Mouse (Mus musculus) embryonic facial prominence, embryonic 14.5 days (tissue): ENCODE measurements around the gene Prss32. TPM values are rescaled to one million over a fixed set of nuclear protein-coding genes. Genes with fewer than 3 reads are reported as not detected.

Experiments
- ATAC-seq: fragments of 200-750 bp; cut with Nextera tagmentation; 2 replicates; pipeline ENCODE4 v1.8.0; 2017; ENCODE audit warnings: low read depth, moderate number of reproducible peaks, moderate TSS enrichment
- DNase-seq: peaks from one replicate; pipeline ENCODE4 v3.0.0-alpha.2; 2015; ENCODE audit warnings: low spot score
- H3K27ac ChIP-seq: fragments of 300-500 bp; sonication (generic); replicated peaks from 2 replicates; pipeline ENCODE4 v1.5.1; 2014; ENCODE audit warnings: low read depth, mild to moderate bottlenecking, low read length, moderate library complexity
- H3K27me3 ChIP-seq: fragments of 300-500 bp; sonication (generic); replicated peaks from 2 replicates; pipeline ENCODE4 v1.6.1; 2014; ENCODE audit warnings: low read length; ENCODE audit not compliant: control insufficient read depth, insufficient read depth
- H3K36me3 ChIP-seq: fragments of 300-500 bp; sonication (generic); 2 replicates; pipeline ENCODE4 v1.6.1; 2014; ENCODE audit warnings: low read length, mixed read lengths; ENCODE audit not compliant: control insufficient read depth, insufficient read depth
- H3K4me1 ChIP-seq: fragments of 300-500 bp; sonication (generic); 2 replicates; pipeline ENCODE4 v1.6.1; 2014; ENCODE audit warnings: antibody characterized with exemption, low read length; ENCODE audit not compliant: control insufficient read depth, insufficient read depth
- H3K4me2 ChIP-seq: fragments of 300-500 bp; sonication (generic); 2 replicates; pipeline ENCODE4 v1.6.1; 2014; ENCODE audit warnings: low read depth, mild to moderate bottlenecking, low read length, moderate library complexity, mixed read lengths
- H3K4me3 ChIP-seq: fragments of 300-500 bp; sonication (generic); 2 replicates; pipeline ENCODE4 v1.5.1; 2014; ENCODE audit warnings: low read depth, mild to moderate bottlenecking, low read length
- H3K9ac ChIP-seq: fragments of 300-500 bp; sonication (generic); 2 replicates; pipeline ENCODE4 v1.6.1; 2014; ENCODE audit warnings: low read depth, mild to moderate bottlenecking, low read length, moderate library complexity, mixed read lengths
- H3K9me3 ChIP-seq: fragments of 300-500 bp; sonication (generic); 2 replicates; pipeline ENCODE4 v1.6.1; 2016; ENCODE audit warnings: low read length; ENCODE audit not compliant: control insufficient read depth
- WGBS: fragments of 180-500 bp; shearing (Covaris S2); extraction: QIAGEN DNeasy Blood & Tissue Kit; methylation state at CpG from one replicate; pipeline ENCODE4 v1.1.7; 2014; 5-methylcytosine and 5-hydroxymethylcytosine counted together
- polyA plus RNA-seq: library from polyadenylated mRNA; unstranded; fragments of >200 nt; fragmentation: Nextera tagmentation; extraction: Ambion mirVana; gene quantifications from 2 replicates; pipeline ENCODE4 v1.2.1, GENCODE M21; 2014

Prss32 gene
- polyA plus RNA-seq, result 0.25 TPM in 1 of 2 replicates, not detected in the other

GRCm38 (mm10) chr17:23843812-23844273 lies at the start of gene Prss32, which contains the start of gene Prss41:
TSS of gene Prss32 (plus strand) at chr17:23843855.
TSS of gene Prss41 (minus strand) at chr17:23844172.
- 0 out of 2 replicates have a peak within 1 kb of the TSS, but pooled peaks have one; percentile 25 for H3K9ac ChIP-seq
- H3K9me3 ChIP-seq, result no peaks in the 10 kb centered on the region
- H3K4me1 ChIP-seq, result no peaks in the 10 kb centered on the region
- 0 out of 2 replicates have a peak, but pooled peaks have one; percentile 48 for ATAC-seq
- 0 out of 2 replicates have a peak within 1 kb of the TSS, but pooled peaks have one; percentile 2 for H3K4me3 ChIP-seq
- 10% methylated on average over 15 of the region's 19 CpGs for WGBS
- H3K27me3 ChIP-seq, result no peaks in the 10 kb centered on the region
- no peak within 1 kb of the TSS for H3K27ac ChIP-seq
- peak within 1 kb of the TSS; percentile 43 for H3K4me2 ChIP-seq
- no peaks in the 10 kb centered on the region for H3K36me3 ChIP-seq
- peak; percentile 50 for DNase-seq

- ATAC-seq, result no peak
- WGBS, result 97% methylated on average over 8 of the region's 8 CpGs
Measured at GRCm38 (mm10) chr17:23795323-23795722, 48.3 kb upstream of the Prss32 start.

GRCm38 (mm10) chr17:23797316-23797715 lies 46.3 kb upstream of the Prss32 start:
- H3K4me1 ChIP-seq, result no peaks in the 10 kb centered on the region
- DNase-seq (no peak), ATAC-seq (no peak)
- H3K9ac ChIP-seq, result no peak overlapping the region
- H3K27ac ChIP-seq, result no peak overlapping the region
- 38% methylated on average over 7 of the region's 7 CpGs for WGBS
- no peaks in the 10 kb centered on the region for H3K36me3 ChIP-seq
- no peak overlapping the region for H3K4me2 ChIP-seq
- no peaks in the 10 kb centered on the region for H3K27me3 ChIP-seq
- 0 out of 2 replicates have a peak, but pooled peaks cover 4% of the 10 kb centered on the region for H3K9me3 ChIP-seq
- H3K4me3 ChIP-seq, result no peak overlapping the region

More at GRCm38 (mm10) chr17:23795323-23795722, 48.3 kb upstream of the Prss32 start:
- Histone ChIP-seq H3K4me1 (0 out of 2 replicates have a peak, but pooled peaks cover 5% of the 10 kb centered on the region), H3K4me3 (no peak overlapping the region), H3K9me3 (0 out of 2 replicates have a peak, but pooled peaks cover 3% of the 10 kb centered on the region), H3K4me2 (no peak overlapping the region), H3K36me3 (no peaks in the 10 kb centered on the region), H3K9ac (no peak overlapping the region), H3K27me3 (no peaks in the 10 kb centered on the region), H3K27ac (no peak overlapping the region)
- DNase-seq, result no peak

- H3K9me3 ChIP-seq, result 0 out of 2 replicates have a peak, but pooled peaks cover 4% of the 10 kb centered on the region
- H3K27me3 ChIP-seq, result no peaks in the 10 kb centered on the region
- H3K4me2 ChIP-seq, result no peak overlapping the region
- H3K4me1 ChIP-seq, result peaks cover 17% of the 10 kb centered on the region
- ATAC-seq (no peak), DNase-seq (no peak)
- no peak overlapping the region for H3K27ac ChIP-seq
- no peak overlapping the region for H3K9ac ChIP-seq
- H3K36me3 ChIP-seq, result no peaks in the 10 kb centered on the region
- H3K4me3 ChIP-seq, result no peak overlapping the region
- WGBS, result 86% methylated on average over 10 of the region's 10 CpGs
Measured at GRCm38 (mm10) chr17:23801627-23802026, 42.0 kb upstream of the Prss32 start.

GRCm38 (mm10) chr17:23802746-23803365 lies 40.8 kb upstream of the Prss32 start:
- ATAC-seq (peak; percentile 99), DNase-seq (peak; percentile 100)
- peak overlapping the region; percentile 99 for H3K27ac ChIP-seq
- no peaks in the 10 kb centered on the region for H3K27me3 ChIP-seq
- under 1% methylated on average over 54 of the region's 60 CpGs for WGBS
- peak overlapping the region; percentile 68 for H3K4me2 ChIP-seq
- H3K9me3 ChIP-seq, result 0 out of 2 replicates have a peak, but pooled peaks cover 4% of the 10 kb centered on the region
- peak overlapping the region; percentile 99 for H3K9ac ChIP-seq
- peak overlapping the region; percentile 100 for H3K4me3 ChIP-seq
- peaks cover 25% of the 10 kb centered on the region for H3K4me1 ChIP-seq
- H3K36me3 ChIP-seq, result peaks cover 12% of the 10 kb centered on the region; the same call in 1 of the 2 replicates

- H3K27me3 ChIP-seq, result no peaks in the 10 kb centered on the region
- ATAC-seq (peak; percentile 47), DNase-seq (peak; percentile 89)
- H3K4me2 ChIP-seq, result peak overlapping the region; percentile 68
- peaks cover 25% of the 10 kb centered on the region for H3K4me1 ChIP-seq
- H3K27ac ChIP-seq, result peak overlapping the region; percentile 99
- H3K36me3 ChIP-seq, result peaks cover 18% of the 10 kb centered on the region
- peak overlapping the region; percentile 99 for H3K9ac ChIP-seq
- 0 out of 2 replicates have a peak, but pooled peaks cover 4% of the 10 kb centered on the region for H3K9me3 ChIP-seq
- under 1% methylated on average over 40 of the region's 83 CpGs for WGBS
- H3K4me3 ChIP-seq, result peak overlapping the region; percentile 100
Measured at GRCm38 (mm10) chr17:23803366-23804041, 40.2 kb upstream of the Prss32 start.

GRCm38 (mm10) chr17:23804426-23805085 lies 39.1 kb upstream of the Prss32 start:
- Histone ChIP-seq H3K36me3 (peaks cover 29% of the 10 kb centered on the region), H3K4me2 (peak overlapping the region; percentile 68), H3K9ac (peak overlapping the region; percentile 99), H3K4me1 (peaks cover 25% of the 10 kb centered on the region), H3K27ac (peak overlapping the region; percentile 99), H3K27me3 (no peaks in the 10 kb centered on the region), H3K4me3 (peak overlapping the region; percentile 100), H3K9me3 (0 out of 2 replicates have a peak, but pooled peaks cover 4% of the 10 kb centered on the region)
- no peak for DNase-seq
- 1% methylated on average over 8 of the region's 8 CpGs for WGBS
- ATAC-seq, result no peak

GRCm38 (mm10) chr17:23806867-23807266 lies 36.8 kb upstream of the Prss32 start:
- 61% methylated on average over 23 of the region's 25 CpGs for WGBS
- Histone ChIP-seq H3K27ac (peak overlapping the region; percentile 35; the same call in 1 of the 2 replicates), H3K27me3 (no peaks in the 10 kb centered on the region), H3K4me2 (peak overlapping the region; percentile 68), H3K36me3 (peaks cover 52% of the 10 kb centered on the region), H3K4me3 (peak overlapping the region; percentile 17; the same call in 1 of the 2 replicates), H3K9me3 (no peaks in the 10 kb centered on the region), H3K4me1 (peaks cover 25% of the 10 kb centered on the region), H3K9ac (0 out of 2 replicates have a peak overlapping the region, but pooled peaks have one; percentile 45)
- no peak for ATAC-seq
- DNase-seq, result peak; percentile 13
